In genomic region chr1:185865945-185866344, GRCm38 (mm10) we compare ENCODE assay signal across 26 mouse cellular contexts.
DNase-seq lines count a peak whose midpoint lies in the region; ATAC-seq and TF ChIP-seq lines count a peak whose summit lies in the region.
"Had no signal": no experiment of that assay in that cellular context is flagged by ENCODE, and none has a peak within 500 bp of the region (broad histone marks: within the 10 kb centered on the region; RNA-seq: fewer than 3 reads in every experiment).

No protein-coding gene starts in this region.

- no peak for ATAC-seq in frontal cortex, adult (ENCODE audit: low TSS enrichment)
- ATAC-seq: forebrain, postnatal 0 days; hindbrain, embryonic 16.5 days; intestine, embryonic 15.5 days had no signal

- H3K27ac ChIP-seq in layer of hippocampus, adult 2 months = no peak overlapping the region
- H3K27ac ChIP-seq: embryonic facial prominence, embryonic 15.5 days; forebrain, embryonic 12.5 days; intestine, embryonic 15.5 days; kidney, postnatal 0 days; limb, embryonic 12.5 days; liver, embryonic 15.5 days; midbrain, embryonic 12.5 days had no signal

- peak; percentile 38 to 51 for DNase-seq in cerebellum, postnatal 14 days
- DNase-seq in cerebellum, adult 11 months = no peak
- peak; percentile 3 for DNase-seq in layer of hippocampus, adult 9-11 months
- no peak for DNase-seq in layer of hippocampus, adult 2 months (ENCODE audit: low spot score in 2 of 2)
- DNase-seq in brain, embryonic 14.5 days (ENCODE audit: low read depth) = peak; percentile 31
- peak; percentile 16 to 34 for DNase-seq in gastrocnemius, adult 8-10 months (ENCODE audit: low spot score in 2 of 2)
- DNase-seq in right cerebral cortex, postnatal 10 days (ENCODE audit: low spot score in 2 of 2) = no peak
- DNase-seq: cerebellum, adult 9-10 months; forebrain, postnatal 0 days; kidney, adult 2 months; kidney, postnatal 4 days; lung, postnatal 36 days; retina, postnatal 1 day; right cerebral cortex, postnatal 25 days; thymus, adult 2 months; thymus, postnatal 36 days had no signal

- TF ChIP-seq POLR2A in brain, embryonic 14.5 days (IDR thresholded peaks at IDR 0.05; ENCODE audit: borderline replicate concordance, extremely low read depth, insufficient read depth, insufficient read length, poor library complexity, severe bottlenecking) = no peak

- TF ChIP-seq CTCF in layer of hippocampus, adult 2 months (conservative IDR thresholded peaks at IDR 0.05) = no peak
- no peak for TF ChIP-seq CTCF in brain, embryonic 14.5 days (IDR thresholded peaks at IDR 0.05; ENCODE audit: borderline replicate concordance, extremely low read depth, insufficient read depth, insufficient read length)

- no peak overlapping the region for H3K4me3 ChIP-seq in layer of hippocampus, adult 2 months
- H3K4me3 ChIP-seq: embryonic facial prominence, embryonic 15.5 days; forebrain, embryonic 12.5 days; intestine, embryonic 15.5 days; limb, embryonic 12.5 days; liver, embryonic 15.5 days; lung, embryonic 15.5 days; midbrain, embryonic 12.5 days had no signal

Comparison
In these comparisons a context has a peak if more than half of its experiments do, and no peak if none do; other contexts are left out.
1. DNase-seq: peak in cerebellum, postnatal 14 days (2 of 2), layer of hippocampus, adult 9-11 months (single experiment), brain, embryonic 14.5 days (single experiment) and gastrocnemius, adult 8-10 months (2 of 2); none in cerebellum, adult 11 months (single experiment), layer of hippocampus, adult 2 months (0 of 2) and right cerebral cortex, postnatal 10 days (0 of 2).